Mouse (Mus musculus): ENCODE data around the gene Tbca.

Tbca gene

GRCm38 (mm10) chr13:94877991-94878745, 89.5 kb downstream of the Tbca start:
- peak; percentile 66 for DNase-seq (ENCODE audit: extremely low spot score)

- DNase-seq (ENCODE audit: extremely low spot score): peak; percentile 27
Observed at GRCm38 (mm10) chr13:94881201-94881600, 92.5 kb downstream of the Tbca start.

DNA sequence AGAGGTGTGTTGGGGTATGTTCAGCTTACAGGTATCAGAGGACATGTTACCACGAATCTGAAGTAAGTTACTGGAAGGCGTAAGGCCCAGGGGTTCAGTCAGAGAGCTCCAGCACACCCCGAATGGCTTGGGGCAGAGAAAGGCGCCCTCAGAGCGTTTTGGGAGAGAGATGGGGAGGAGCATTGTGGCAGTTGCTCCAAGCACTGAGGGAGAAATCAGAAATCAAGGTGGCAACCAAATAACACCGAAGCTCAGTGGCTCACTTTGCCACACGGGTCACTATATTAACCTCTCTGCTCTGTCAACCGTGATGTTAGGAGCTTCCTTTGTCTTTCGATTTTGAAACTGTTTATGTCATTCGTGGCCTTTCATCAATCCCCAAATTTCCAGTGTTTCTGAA, 93.5 kb downstream of the Tbca start:
- peak; percentile 36 for DNase-seq (ENCODE audit: extremely low spot score)

- DNase-seq (ENCODE audit: extremely low spot score): no peak
Observed at GRCm38 (mm10) chr13:94882711-94883145, 94.0 kb downstream of the Tbca start.

- DNase-seq (ENCODE audit: extremely low spot score): peak; percentile 65
Observed at GRCm38 (mm10) chr13:94883163-94883965, 94.7 kb downstream of the Tbca start.

DNA sequence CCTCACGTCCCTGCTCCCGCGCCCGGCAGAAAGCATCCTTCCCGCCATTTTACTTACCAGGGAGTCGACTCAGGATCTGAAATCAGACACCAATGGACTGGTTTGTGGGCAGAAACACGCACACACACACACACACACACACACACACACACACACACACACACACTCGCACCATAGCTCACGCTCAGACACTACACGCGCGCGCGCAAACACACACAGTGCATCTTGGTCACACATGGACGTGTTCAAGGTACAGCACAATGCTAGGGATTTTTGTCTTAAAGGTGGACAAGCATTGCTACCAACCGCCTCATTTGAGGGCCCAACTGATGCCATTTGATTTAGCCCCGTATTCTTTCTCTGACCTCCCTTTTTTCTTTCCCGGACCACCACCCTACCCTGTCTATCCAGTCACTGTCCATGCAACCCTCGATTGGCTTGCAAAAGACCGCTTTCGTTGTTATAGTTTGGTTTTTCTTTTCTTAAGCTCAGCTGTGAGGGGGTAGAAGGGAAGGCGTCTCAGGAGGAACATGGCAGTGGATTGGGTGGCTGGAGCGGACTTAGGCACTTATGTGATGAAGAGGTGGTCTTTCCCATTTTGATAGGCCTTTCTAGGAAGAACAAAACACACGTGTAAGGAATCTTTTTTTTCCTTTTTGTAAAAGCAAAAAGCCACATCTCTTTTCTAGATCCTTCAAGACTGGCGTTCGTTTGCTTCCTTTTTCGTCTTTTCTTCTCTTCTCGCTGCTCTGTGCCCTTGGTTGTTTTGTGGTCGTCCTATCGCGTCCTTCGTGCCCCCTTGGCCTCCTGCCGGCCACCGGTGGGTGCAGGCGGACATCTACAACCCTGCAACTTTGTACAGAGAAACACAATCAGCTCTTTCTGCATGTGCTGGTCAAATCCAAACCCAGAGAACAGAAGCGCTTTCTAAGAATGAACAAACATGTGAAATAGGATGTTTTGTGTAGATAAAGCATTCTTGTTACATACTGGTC, 95.6 kb downstream of the Tbca start:
- peak; percentile 65 for DNase-seq (ENCODE audit: extremely low spot score)

DNA sequence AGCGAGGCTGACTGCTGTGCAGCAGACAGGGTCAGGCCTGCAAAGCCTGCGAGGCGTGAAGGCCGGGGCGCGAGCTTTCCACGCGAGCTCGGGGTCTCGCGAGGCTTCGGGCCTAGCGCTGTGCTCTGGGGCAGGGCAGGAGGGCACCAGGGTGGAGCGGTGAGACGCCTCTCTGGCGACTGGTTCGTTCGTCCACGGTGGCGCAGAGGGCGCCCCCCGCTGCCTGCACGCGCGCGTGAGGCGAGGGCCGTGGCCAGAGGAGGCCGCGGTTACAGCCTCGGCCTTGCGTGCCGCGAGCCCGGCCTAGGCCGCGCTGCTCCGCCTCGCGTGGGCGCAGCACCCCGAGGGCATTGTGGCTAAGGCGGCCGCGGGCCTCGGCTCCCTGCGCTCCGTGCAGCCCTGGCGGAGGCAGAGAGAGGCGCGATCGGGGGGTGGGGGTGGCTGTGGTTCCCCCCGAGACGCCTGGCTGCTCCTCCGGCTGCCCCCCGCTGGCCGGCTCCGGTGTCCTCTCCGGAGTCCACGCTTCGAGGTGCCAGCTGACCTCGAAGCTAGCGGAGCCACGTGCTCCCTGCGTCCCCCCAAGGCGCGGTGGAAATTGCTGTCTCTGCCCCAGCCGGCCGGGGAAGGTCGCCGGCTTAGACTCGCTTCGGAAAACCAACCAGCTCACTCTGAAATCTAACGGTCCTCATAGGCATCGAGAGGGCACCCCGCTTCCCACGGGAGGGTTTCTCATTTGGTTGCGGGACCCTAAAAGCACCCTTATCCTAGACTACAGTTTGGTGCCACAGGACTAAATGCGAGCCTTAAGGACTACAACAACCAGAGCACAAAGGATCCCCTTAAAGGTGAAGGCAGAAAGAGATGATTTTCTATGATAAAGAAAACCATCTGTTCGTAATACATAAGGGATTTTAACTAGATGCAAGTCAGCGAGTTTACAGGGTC, 96.9 kb downstream of the Tbca start:
- DNase-seq (ENCODE audit: extremely low spot score): peak; percentile 53
